Comparison of ENCODE assay signal across 13 mouse cellular contexts in genomic region chr2:146694041-146694440, GRCm38 (mm10).
DNase-seq lines count a peak whose midpoint lies in the region; ATAC-seq lines count a peak whose summit lies in the region.
"Had no signal": no experiment of that assay in that cellular context is flagged by ENCODE, and none has a peak within 500 bp of the region (broad histone marks: within the 10 kb centered on the region; RNA-seq: fewer than 3 reads in every experiment).

No protein-coding gene starts in this region.

- DNase-seq in kidney, adult 8-10 months = no peak
- no peak for DNase-seq in frontal cortex, postnatal 10 days (ENCODE audit: low spot score in 2 of 2)
- no peak for DNase-seq in cerebellum, adult 9-11 months
- DNase-seq: cerebellum, adult 8-10 months; kidney, adult 9 months; liver had no signal

- H3K4me3 ChIP-seq in forebrain, embryonic 12.5 days (replicated peaks) = no peak overlapping the region
- H3K4me3 ChIP-seq in forebrain, embryonic 16.5 days (replicated peaks; ENCODE audit: low read length) = no peak overlapping the region
- no peak overlapping the region for H3K4me3 ChIP-seq in embryonic facial prominence, embryonic 15.5 days (replicated peaks)
- H3K4me3 ChIP-seq in limb, embryonic 12.5 days (replicated peaks) = no peak overlapping the region
- H3K4me3 ChIP-seq in neural tube, embryonic 14.5 days (ENCODE audit: low read depth, low read length) = no peak overlapping the region
- H3K4me3 ChIP-seq: heart, embryonic 15.5 days had no signal

- H3K27me3 ChIP-seq in forebrain, embryonic 12.5 days = peaks cover 73% of the 10 kb centered on the region
- peaks cover 9% of the 10 kb centered on the region; the same call in 1 of the 2 replicates for H3K27me3 ChIP-seq in forebrain, embryonic 16.5 days (replicated peaks; ENCODE audit: control insufficient read depth, insufficient read depth, low read length)
- no peaks in the 10 kb centered on the region for H3K27me3 ChIP-seq in embryonic facial prominence, embryonic 15.5 days
- H3K27me3 ChIP-seq in limb, embryonic 12.5 days = no peaks in the 10 kb centered on the region
- no peaks in the 10 kb centered on the region for H3K27me3 ChIP-seq in neural tube, embryonic 14.5 days (ENCODE audit: control insufficient read depth, insufficient read depth, low read length)
- H3K27me3 ChIP-seq: heart, embryonic 15.5 days had no signal

- H3K9ac ChIP-seq in forebrain, embryonic 12.5 days = no peak overlapping the region
- no peak overlapping the region for H3K9ac ChIP-seq in forebrain, embryonic 16.5 days (replicated peaks; ENCODE audit: low read depth, low read length)
- H3K9ac ChIP-seq in embryonic facial prominence, embryonic 15.5 days = no peak overlapping the region
- no peak overlapping the region for H3K9ac ChIP-seq in limb, embryonic 12.5 days (replicated peaks)
- H3K9ac ChIP-seq in neural tube, embryonic 14.5 days (replicated peaks; ENCODE audit: low read depth, low read length) = no peak overlapping the region
- H3K9ac ChIP-seq: heart, embryonic 15.5 days had no signal

- no peaks in the 10 kb centered on the region for H3K36me3 ChIP-seq in forebrain, embryonic 12.5 days (replicated peaks)
- H3K36me3 ChIP-seq in forebrain, embryonic 16.5 days (ENCODE audit: control insufficient read depth, insufficient read depth) = no peaks in the 10 kb centered on the region
- H3K36me3 ChIP-seq in embryonic facial prominence, embryonic 15.5 days = no peaks in the 10 kb centered on the region
- H3K36me3 ChIP-seq in limb, embryonic 12.5 days = no peaks in the 10 kb centered on the region
- H3K36me3 ChIP-seq in neural tube, embryonic 14.5 days (ENCODE audit: control insufficient read depth, insufficient read depth, low read length) = no peaks in the 10 kb centered on the region
- H3K36me3 ChIP-seq: heart, embryonic 15.5 days had no signal

- peak overlapping the region; percentile 13; the same call in 1 of the 2 replicates for H3K4me2 ChIP-seq in forebrain, embryonic 12.5 days
- no peak overlapping the region for H3K4me2 ChIP-seq in forebrain, embryonic 16.5 days (ENCODE audit: low read length)
- H3K4me2 ChIP-seq in embryonic facial prominence, embryonic 15.5 days (replicated peaks) = no peak overlapping the region
- peak overlapping the region; percentile 24 for H3K4me2 ChIP-seq in limb, embryonic 12.5 days
- peak overlapping the region; percentile 20; the same call in 1 of the 2 replicates for H3K4me2 ChIP-seq in neural tube, embryonic 14.5 days (ENCODE audit: low read depth, low read length)
- H3K4me2 ChIP-seq: heart, embryonic 15.5 days had no signal

- 6% methylated on average over 5 of the region's 5 CpGs for WGBS in forebrain, embryonic 12.5 days
- 1% methylated on average over 5 of the region's 5 CpGs for WGBS in forebrain, embryonic 16.5 days
- WGBS in embryonic facial prominence, embryonic 15.5 days = 14% methylated on average over 5 of the region's 5 CpGs
- 16% methylated on average over 5 of the region's 5 CpGs for WGBS in limb, embryonic 12.5 days
- 18% methylated on average over 5 of the region's 5 CpGs for WGBS in neural tube, embryonic 14.5 days

- H3K27ac ChIP-seq in forebrain, embryonic 12.5 days = 0 out of 2 replicates have a peak overlapping the region, but pooled peaks have one; percentile 31
- H3K27ac ChIP-seq in forebrain, embryonic 16.5 days (ENCODE audit: low read length) = no peak overlapping the region
- H3K27ac ChIP-seq in embryonic facial prominence, embryonic 15.5 days (replicated peaks) = no peak overlapping the region
- no peak overlapping the region for H3K27ac ChIP-seq in limb, embryonic 12.5 days
- H3K27ac ChIP-seq in neural tube, embryonic 14.5 days (ENCODE audit: low read depth, low read length) = peak overlapping the region; percentile 40; the same call in 1 of the 2 replicates
- H3K27ac ChIP-seq: heart, embryonic 15.5 days had no signal

- H3K9me3 ChIP-seq in forebrain, embryonic 12.5 days = no peaks in the 10 kb centered on the region
- H3K9me3 ChIP-seq in forebrain, embryonic 16.5 days (ENCODE audit: control insufficient read depth, low read length) = no peaks in the 10 kb centered on the region
- no peaks in the 10 kb centered on the region for H3K9me3 ChIP-seq in embryonic facial prominence, embryonic 15.5 days (replicated peaks)
- H3K9me3 ChIP-seq in limb, embryonic 12.5 days = no peaks in the 10 kb centered on the region
- no peaks in the 10 kb centered on the region for H3K9me3 ChIP-seq in neural tube, embryonic 14.5 days (ENCODE audit: control insufficient read depth, low read length)
- H3K9me3 ChIP-seq: heart, embryonic 15.5 days had no signal

- peaks cover 15% of the 10 kb centered on the region for H3K4me1 ChIP-seq in forebrain, embryonic 12.5 days
- 0 out of 2 replicates have a peak, but pooled peaks cover 4% of the 10 kb centered on the region for H3K4me1 ChIP-seq in forebrain, embryonic 16.5 days (replicated peaks; ENCODE audit: control insufficient read depth, insufficient read depth, low read length)
- H3K4me1 ChIP-seq in embryonic facial prominence, embryonic 15.5 days = peaks cover 4% of the 10 kb centered on the region; the same call in 1 of the 2 replicates
- peaks cover 23% of the 10 kb centered on the region for H3K4me1 ChIP-seq in limb, embryonic 12.5 days (replicated peaks)
- H3K4me1 ChIP-seq in neural tube, embryonic 14.5 days (ENCODE audit: control insufficient read depth, insufficient read depth, low read length) = peaks cover 6% of the 10 kb centered on the region; the same call in 1 of the 2 replicates
- H3K4me1 ChIP-seq: heart, embryonic 15.5 days had no signal

- ATAC-seq in forebrain, embryonic 12.5 days (ENCODE audit: low FRiP score) = peak; percentile 78
- ATAC-seq in forebrain, embryonic 16.5 days = no peak
- ATAC-seq in embryonic facial prominence, embryonic 15.5 days (ENCODE audit: insufficient number of reproducible peaks, low FRiP score, low TSS enrichment, low read depth) = 0 out of 2 replicates have a peak, but pooled peaks have one; percentile 24
- ATAC-seq in limb, embryonic 12.5 days (ENCODE audit: insufficient number of reproducible peaks, insufficient read depth, low FRiP score, low TSS enrichment, low read depth) = peak; percentile 55; the same call in 1 of the 2 replicates
- peak; percentile 72 for ATAC-seq in neural tube, embryonic 14.5 days (ENCODE audit: low read depth)
- ATAC-seq: lung, postnatal 0 days had no signal

Comparison
In these comparisons a context has a peak if more than half of its experiments do, and no peak if none do; other contexts are left out.
1. H3K27ac ChIP-seq: peak in forebrain, embryonic 12.5 days (single experiment) and neural tube, embryonic 14.5 days (single experiment); none in forebrain, embryonic 16.5 days (single experiment), embryonic facial prominence, embryonic 15.5 days (single experiment) and limb, embryonic 12.5 days (single experiment).
2. H3K4me2 ChIP-seq: peak in forebrain, embryonic 12.5 days (single experiment), limb, embryonic 12.5 days (single experiment) and neural tube, embryonic 14.5 days (single experiment); none in forebrain, embryonic 16.5 days (single experiment) and embryonic facial prominence, embryonic 15.5 days (single experiment).